Mouse (Mus musculus): ENCODE data around the gene C2cd4a. TPM values are rescaled to one million over a fixed set of nuclear protein-coding genes. Genes with fewer than 3 reads are reported as not detected.

C2cd4a gene
- 0.13 and 1.4 TPM in 2 replicates for polyA plus RNA-seq (2012; rRNA removed)

GRCm38 (mm10) chr9:67832046-67832605, at the start of gene C2cd4a:
Gene C2cd4a, minus strand, starts transcription at chr9:67832330.
- Histone ChIP-seq H3K4me1 (ENCODE audit: control insufficient read depth, insufficient read depth, insufficient read length) (peaks cover 6% of the 10 kb centered on the region; the same call in 1 of the 2 replicates), H3K36me3 (ENCODE audit: control insufficient read depth, insufficient read depth, low read length) (no peaks in the 10 kb centered on the region), H3K4me3 (ENCODE audit: extremely low read depth, insufficient read depth, insufficient read length) (peak within 1 kb of the TSS; percentile 9; the same call in 1 of the 2 replicates), H3K27ac (ENCODE audit: insufficient read depth, low read length) (no peak within 1 kb of the TSS), H3K27me3 (ENCODE audit: control insufficient read depth, insufficient read depth, low read length) (peaks cover 12% of the 10 kb centered on the region; the same call in 1 of the 2 replicates)
- WGBS, result 7% methylated on average over 20 of the region's 20 CpGs
- TF ChIP-seq CTCF (IDR thresholded peaks at IDR 0.05; ENCODE audit: extremely low read depth, insufficient read depth, insufficient read length, insufficient replicate concordance) (no peak), POLR2A (IDR thresholded peaks at IDR 0.05; ENCODE audit: low read depth, low read length) (no peak)
- no peak for DNase-seq (ENCODE audit: low read depth in 1 of 2, low spot score in 2 of 2)

- Histone ChIP-seq H3K27me3 (ENCODE audit: control insufficient read depth, insufficient read depth, low read length) (no peaks in the 10 kb centered on the region), H3K4me1 (ENCODE audit: control insufficient read depth, insufficient read depth, insufficient read length) (no peaks in the 10 kb centered on the region), H3K27ac (ENCODE audit: insufficient read depth, low read length) (no peak overlapping the region), H3K36me3 (ENCODE audit: control insufficient read depth, insufficient read depth, low read length) (peaks cover 10% of the 10 kb centered on the region), H3K4me3 (ENCODE audit: extremely low read depth, insufficient read depth, insufficient read length) (no peak overlapping the region)
- no peak for DNase-seq (ENCODE audit: low read depth in 1 of 2, low spot score in 2 of 2)
- TF ChIP-seq CTCF (IDR thresholded peaks at IDR 0.05; ENCODE audit: extremely low read depth, insufficient read depth, insufficient read length, insufficient replicate concordance), result no peak
- TF ChIP-seq POLR2A (IDR thresholded peaks at IDR 0.05; ENCODE audit: low read depth, low read length), result no peak
- WGBS, result 90% methylated on average over 11 of the region's 11 CpGs
These were observed 46.2 kb upstream of the C2cd4a start for GRCm38 (mm10) chr9:67878197-67878769.

GRCm38 (mm10) chr9:67877081-67877718, 45.1 kb upstream of the C2cd4a start:
- no peak overlapping the region for H3K27ac ChIP-seq (ENCODE audit: insufficient read depth, low read length)
- DNase-seq (ENCODE audit: low read depth in 1 of 2, low spot score in 2 of 2), result no peak
- H3K4me1 ChIP-seq (ENCODE audit: control insufficient read depth, insufficient read depth, insufficient read length), result no peaks in the 10 kb centered on the region; the same call in 1 of the 2 replicates
- no peaks in the 10 kb centered on the region for H3K27me3 ChIP-seq (ENCODE audit: control insufficient read depth, insufficient read depth, low read length)
- no peak for TF ChIP-seq CTCF (IDR thresholded peaks at IDR 0.05; ENCODE audit: extremely low read depth, insufficient read depth, insufficient read length, insufficient replicate concordance)
- H3K4me3 ChIP-seq (ENCODE audit: extremely low read depth, insufficient read depth, insufficient read length), result no peak overlapping the region
- WGBS, result 75% methylated on average over 14 of the region's 14 CpGs
- peaks cover 9% of the 10 kb centered on the region for H3K36me3 ChIP-seq (ENCODE audit: control insufficient read depth, insufficient read depth, low read length)

GRCm38 (mm10) chr9:67875337-67875736, 43.2 kb upstream of the C2cd4a start:
- H3K4me3 ChIP-seq (ENCODE audit: extremely low read depth, insufficient read depth, insufficient read length), result no peak overlapping the region
- TF ChIP-seq CTCF (IDR thresholded peaks at IDR 0.05; ENCODE audit: extremely low read depth, insufficient read depth, insufficient read length, insufficient replicate concordance) (peak; percentile 47; the same call in 1 of the 2 replicates), POLR2A (IDR thresholded peaks at IDR 0.05; ENCODE audit: low read depth, low read length) (no peak)
- no peaks in the 10 kb centered on the region; the same call in 1 of the 2 replicates for H3K4me1 ChIP-seq (ENCODE audit: control insufficient read depth, insufficient read depth, insufficient read length)
- WGBS, result 65% methylated on average over 2 of the region's 2 CpGs
- H3K36me3 ChIP-seq (ENCODE audit: control insufficient read depth, insufficient read depth, low read length), result peaks cover 6% of the 10 kb centered on the region; the same call in 1 of the 2 replicates
- H3K27me3 ChIP-seq (ENCODE audit: control insufficient read depth, insufficient read depth, low read length), result no peaks in the 10 kb centered on the region
- H3K27ac ChIP-seq (ENCODE audit: insufficient read depth, low read length), result no peak overlapping the region
- DNase-seq (ENCODE audit: low read depth in 1 of 2, low spot score in 2 of 2), result no peak

GRCm38 (mm10) chr9:67874522-67875222, 42.5 kb upstream of the C2cd4a start:
- Histone ChIP-seq H3K27ac (ENCODE audit: insufficient read depth, low read length) (no peak overlapping the region), H3K4me1 (ENCODE audit: control insufficient read depth, insufficient read depth, insufficient read length) (no peaks in the 10 kb centered on the region; the same call in 1 of the 2 replicates), H3K36me3 (ENCODE audit: control insufficient read depth, insufficient read depth, low read length) (peaks cover 6% of the 10 kb centered on the region), H3K27me3 (ENCODE audit: control insufficient read depth, insufficient read depth, low read length) (no peaks in the 10 kb centered on the region), H3K4me3 (ENCODE audit: extremely low read depth, insufficient read depth, insufficient read length) (no peak overlapping the region)
- WGBS, result 87% methylated on average over 7 of the region's 7 CpGs
- no peak for DNase-seq (ENCODE audit: low read depth in 1 of 2, low spot score in 2 of 2)
- no peak for TF ChIP-seq POLR2A (IDR thresholded peaks at IDR 0.05; ENCODE audit: low read depth, low read length)
- no peak for TF ChIP-seq CTCF (IDR thresholded peaks at IDR 0.05; ENCODE audit: extremely low read depth, insufficient read depth, insufficient read length, insufficient replicate concordance)

- no peak for DNase-seq (ENCODE audit: low read depth in 1 of 2, low spot score in 2 of 2)
- Histone ChIP-seq H3K36me3 (ENCODE audit: control insufficient read depth, insufficient read depth, low read length) (peaks cover 1% of the 10 kb centered on the region), H3K27ac (ENCODE audit: insufficient read depth, low read length) (no peak overlapping the region), H3K4me3 (ENCODE audit: extremely low read depth, insufficient read depth, insufficient read length) (no peak overlapping the region), H3K4me1 (ENCODE audit: control insufficient read depth, insufficient read depth, insufficient read length) (no peaks in the 10 kb centered on the region; the same call in 1 of the 2 replicates), H3K27me3 (ENCODE audit: control insufficient read depth, insufficient read depth, low read length) (no peaks in the 10 kb centered on the region)
- TF ChIP-seq CTCF (IDR thresholded peaks at IDR 0.05; ENCODE audit: extremely low read depth, insufficient read depth, insufficient read length, insufficient replicate concordance) (no peak), POLR2A (IDR thresholded peaks at IDR 0.05; ENCODE audit: low read depth, low read length) (no peak)
- 86% methylated on average over 16 of the region's 16 CpGs for WGBS
These were observed 37.7 kb upstream of the C2cd4a start for GRCm38 (mm10) chr9:67869691-67870450.
